Mouse (Mus musculus): ENCODE data around the gene Tet2. TPM values are rescaled to one million over a fixed set of nuclear protein-coding genes. Genes with fewer than 3 reads are reported as not detected.

The Tet2 gene
- polyA plus RNA-seq, 2 experiments: 2.4 to 2.5 TPM

GRCm38 (mm10) chr3:133509796-133510195, 35.1 kb downstream of the Tet2 start:
- H3K36me3 ChIP-seq (replicated peaks; ENCODE audit: control insufficient read depth, insufficient read depth, low read depth): no peaks in the 10 kb centered on the region
- no peak for TF ChIP-seq CTCF (IDR thresholded peaks at IDR 0.05; ENCODE audit: low read depth)
- TF ChIP-seq EP300 (IDR thresholded peaks at IDR 0.05; ENCODE audit: low read depth): no peak
- no peaks in the 10 kb centered on the region for H3K4me1 ChIP-seq (replicated peaks; ENCODE audit: control insufficient read depth in 2 of 2, insufficient read depth in 2 of 2, low read length in 1 of 2)
- H3K4me2 ChIP-seq (ENCODE audit: low read depth): no peak overlapping the region
- H3K9me3 ChIP-seq (ENCODE audit: control insufficient read depth, low read length): no peaks in the 10 kb centered on the region
- no peak overlapping the region for H3K27ac ChIP-seq
- 64% methylated on average over 2 of the region's 2 CpGs for WGBS (ENCODE audit: insufficient replicate concordance)
- no peak overlapping the region for H3K9ac ChIP-seq (replicated peaks)
- ATAC-seq (ENCODE audit: insufficient read depth) (no peak), DNase-seq (ENCODE audit: low read depth in 3 of 3, low spot score in 3 of 3) (no peak)
- H3K4me3 ChIP-seq (ENCODE audit: insufficient read depth in 1 of 2, low read depth in 2 of 2, low read length in 2 of 2): no peak overlapping the region
- H3K27me3 ChIP-seq (ENCODE audit: control insufficient read depth, insufficient read depth, low read length): no peaks in the 10 kb centered on the region

GRCm38 (mm10) chr3:133508881-133509280, 36.1 kb downstream of the Tet2 start:
- 74% methylated on average over 3 of the region's 3 CpGs for WGBS (ENCODE audit: insufficient replicate concordance)
- H3K9ac ChIP-seq (replicated peaks): no peak overlapping the region
- no peak overlapping the region for H3K4me2 ChIP-seq (ENCODE audit: low read depth)
- H3K9me3 ChIP-seq (ENCODE audit: control insufficient read depth, low read length): no peaks in the 10 kb centered on the region
- DNase-seq (ENCODE audit: low read depth in 3 of 3, low spot score in 3 of 3) (no peak), ATAC-seq (ENCODE audit: insufficient read depth) (no peak)
- no peaks in the 10 kb centered on the region for H3K4me1 ChIP-seq (replicated peaks; ENCODE audit: control insufficient read depth in 2 of 2, insufficient read depth in 2 of 2, low read length in 1 of 2)
- no peaks in the 10 kb centered on the region for H3K27me3 ChIP-seq (ENCODE audit: control insufficient read depth, insufficient read depth, low read length)
- H3K27ac ChIP-seq: no peak overlapping the region
- no peaks in the 10 kb centered on the region for H3K36me3 ChIP-seq (replicated peaks; ENCODE audit: control insufficient read depth, insufficient read depth, low read depth)
- H3K4me3 ChIP-seq (ENCODE audit: insufficient read depth in 1 of 2, low read depth in 2 of 2, low read length in 2 of 2): no peak overlapping the region
- TF ChIP-seq CTCF (IDR thresholded peaks at IDR 0.05; ENCODE audit: low read depth) (no peak), EP300 (IDR thresholded peaks at IDR 0.05; ENCODE audit: low read depth) (no peak)

GRCm38 (mm10) chr3:133506289-133506954, 38.5 kb downstream of the Tet2 start:
- no peak for DNase-seq (ENCODE audit: low read depth in 3 of 3, low spot score in 3 of 3)
- no peak for TF ChIP-seq EP300 (IDR thresholded peaks at IDR 0.05; ENCODE audit: low read depth)
- TF ChIP-seq CTCF (IDR thresholded peaks at IDR 0.05; ENCODE audit: low read depth): no peak
- WGBS (ENCODE audit: insufficient replicate concordance): 71% methylated on average over 9 of the region's 9 CpGs
- H3K36me3 ChIP-seq (replicated peaks; ENCODE audit: control insufficient read depth, insufficient read depth, low read depth): no peaks in the 10 kb centered on the region
- no peak for ATAC-seq (ENCODE audit: insufficient read depth)
- no peak overlapping the region for H3K4me2 ChIP-seq (ENCODE audit: low read depth)
- no peaks in the 10 kb centered on the region for H3K27me3 ChIP-seq (ENCODE audit: control insufficient read depth, insufficient read depth, low read length)
- H3K4me3 ChIP-seq (ENCODE audit: insufficient read depth in 1 of 2, low read depth in 2 of 2, low read length in 2 of 2): no peak overlapping the region
- H3K9ac ChIP-seq (replicated peaks): no peak overlapping the region
- H3K9me3 ChIP-seq (ENCODE audit: control insufficient read depth, low read length): no peaks in the 10 kb centered on the region
- no peaks in the 10 kb centered on the region for H3K4me1 ChIP-seq (replicated peaks; ENCODE audit: control insufficient read depth in 2 of 2, insufficient read depth in 2 of 2, low read length in 1 of 2)
- no peak overlapping the region for H3K27ac ChIP-seq

- Histone ChIP-seq H3K4me3 (ENCODE audit: insufficient read depth in 1 of 2, low read depth in 2 of 2, low read length in 2 of 2) (no peak overlapping the region), H3K27me3 (ENCODE audit: control insufficient read depth, insufficient read depth, low read length) (no peaks in the 10 kb centered on the region), H3K9me3 (ENCODE audit: control insufficient read depth, low read length) (no peaks in the 10 kb centered on the region), H3K36me3 (replicated peaks; ENCODE audit: control insufficient read depth, insufficient read depth, low read depth) (no peaks in the 10 kb centered on the region), H3K27ac (no peak overlapping the region), H3K9ac (replicated peaks) (no peak overlapping the region), H3K4me1 (replicated peaks; ENCODE audit: control insufficient read depth in 2 of 2, insufficient read depth in 2 of 2, low read length in 1 of 2) (no peaks in the 10 kb centered on the region), H3K4me2 (ENCODE audit: low read depth) (no peak overlapping the region)
- DNase-seq (ENCODE audit: low read depth in 3 of 3, low spot score in 3 of 3) (no peak), ATAC-seq (ENCODE audit: insufficient read depth) (no peak)
- WGBS (ENCODE audit: insufficient replicate concordance): 75% methylated on average over 7 of the region's 7 CpGs
- no peak for TF ChIP-seq CTCF (IDR thresholded peaks at IDR 0.05; ENCODE audit: low read depth)
- TF ChIP-seq EP300 (IDR thresholded peaks at IDR 0.05; ENCODE audit: low read depth): no peak
Measured at GRCm38 (mm10) chr3:133496953-133497352, 48.0 kb downstream of the Tet2 start.

- TF ChIP-seq CTCF (IDR thresholded peaks at IDR 0.05; ENCODE audit: low read depth) (no peak), EP300 (IDR thresholded peaks at IDR 0.05; ENCODE audit: low read depth) (no peak)
- DNase-seq (ENCODE audit: low read depth in 3 of 3, low spot score in 3 of 3) (no peak), ATAC-seq (ENCODE audit: insufficient read depth) (no peak)
- H3K36me3 ChIP-seq (replicated peaks; ENCODE audit: control insufficient read depth, insufficient read depth, low read depth): no peaks in the 10 kb centered on the region
- no peaks in the 10 kb centered on the region for H3K4me1 ChIP-seq (replicated peaks; ENCODE audit: control insufficient read depth in 2 of 2, insufficient read depth in 2 of 2, low read length in 1 of 2)
- no peak overlapping the region for H3K4me3 ChIP-seq (ENCODE audit: insufficient read depth in 1 of 2, low read depth in 2 of 2, low read length in 2 of 2)
- no peaks in the 10 kb centered on the region for H3K9me3 ChIP-seq (ENCODE audit: control insufficient read depth, low read length)
- H3K27ac ChIP-seq: no peak overlapping the region
- 74% methylated on average over 2 of the region's 2 CpGs for WGBS (ENCODE audit: insufficient replicate concordance)
- no peak overlapping the region for H3K4me2 ChIP-seq (ENCODE audit: low read depth)
- no peak overlapping the region for H3K9ac ChIP-seq (replicated peaks)
- no peaks in the 10 kb centered on the region for H3K27me3 ChIP-seq (ENCODE audit: control insufficient read depth, insufficient read depth, low read length)
Measured at GRCm38 (mm10) chr3:133491370-133491769, 53.6 kb downstream of the Tet2 start.

Data from liver, embryonic 14.5 days (tissue).